Mouse (Mus musculus) c-Kit-positive CD71-positive TER-119-negative erythroid progenitor cells, embryonic 14.5 days (primary cell): ENCODE data around the gene Rab20.
"Not testable (repeated sequence)": the region's sequence is repeated elsewhere in the genome, so short reads cannot be mapped to it uniquely, and the experiment has no call there.

Source experiments
- DNase-seq: peaks from one replicate; pipeline ENCODE4 v3.0.0-alpha.2; 2013; ENCODE audit warnings: low read depth

Gene Rab20

GRCm38 (mm10) chr8:11479591-11479990 lies 1.1 kb upstream of the Rab20 start:
- no peak for DNase-seq

DNA sequence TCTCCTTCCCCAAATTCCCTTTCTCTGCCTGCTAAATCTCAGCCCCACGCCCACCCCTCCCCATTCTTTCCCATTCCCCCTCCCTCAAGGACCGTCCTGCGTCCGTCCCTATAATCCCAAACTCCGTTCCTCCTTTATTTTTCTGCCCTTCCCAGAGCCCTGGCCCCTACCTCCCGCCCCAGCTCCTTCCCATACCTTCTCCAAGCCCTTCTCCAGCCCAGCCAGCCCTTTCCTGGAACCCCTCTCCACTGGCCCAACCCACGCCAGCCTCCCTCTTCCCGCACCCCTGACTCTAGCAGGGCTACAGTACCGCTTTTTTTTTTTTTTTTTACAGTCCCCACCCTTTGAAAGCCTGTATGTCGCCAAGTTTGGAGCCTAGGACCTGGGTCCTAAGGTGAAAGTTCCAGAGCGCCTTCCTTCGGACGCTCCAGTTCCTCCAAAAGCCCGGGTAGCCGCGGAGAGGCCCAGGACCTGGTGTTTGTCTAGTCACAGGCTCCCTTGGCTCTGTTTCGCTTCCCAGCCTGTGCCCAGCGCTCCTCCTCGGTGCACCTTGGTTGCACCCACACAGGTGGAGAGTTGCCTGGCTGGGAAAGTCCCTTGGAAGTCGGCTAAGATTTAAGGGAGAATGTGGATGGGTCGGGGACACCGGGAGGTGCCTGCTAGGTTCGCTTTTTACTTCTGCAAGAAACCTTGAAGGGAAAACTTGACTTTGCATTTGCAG lies 457 bp upstream of the Rab20 start:
- no peak for DNase-seq

- no peak for DNase-seq
Measured at GRCm38 (mm10) chr8:11477178-11477553, 1.3 kb downstream of the Rab20 start.

GRCm38 (mm10) chr8:11476338-11477177 lies 2.0 kb downstream of the Rab20 start:
- no peak for DNase-seq

DNA sequence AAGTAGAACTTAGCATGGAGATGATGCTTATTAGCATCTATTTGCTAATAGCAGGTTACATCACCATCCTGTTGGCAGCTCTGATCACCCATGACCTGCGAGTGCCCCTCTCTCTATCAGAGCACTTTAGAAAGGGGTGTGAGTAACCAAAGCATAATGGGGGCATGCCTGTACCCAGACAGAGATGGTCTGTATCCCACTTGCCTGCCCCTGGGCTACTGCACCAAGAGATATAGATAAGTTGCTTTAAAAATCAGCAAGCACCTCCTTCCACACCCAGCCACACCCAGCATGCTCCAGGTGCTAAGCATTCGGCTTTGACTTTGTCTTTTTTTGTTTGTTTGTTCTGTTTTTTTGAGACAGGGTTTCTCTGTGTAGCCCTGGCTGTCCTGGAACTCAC lies 2.6 kb downstream of the Rab20 start:
- DNase-seq, result no peak

GRCm38 (mm10) chr8:11475397-11475796 lies 3.1 kb downstream of the Rab20 start:
- DNase-seq, result no peak

- DNase-seq, result no peak
Measured at GRCm38 (mm10) chr8:11473072-11473471, 5.4 kb downstream of the Rab20 start.

DNA sequence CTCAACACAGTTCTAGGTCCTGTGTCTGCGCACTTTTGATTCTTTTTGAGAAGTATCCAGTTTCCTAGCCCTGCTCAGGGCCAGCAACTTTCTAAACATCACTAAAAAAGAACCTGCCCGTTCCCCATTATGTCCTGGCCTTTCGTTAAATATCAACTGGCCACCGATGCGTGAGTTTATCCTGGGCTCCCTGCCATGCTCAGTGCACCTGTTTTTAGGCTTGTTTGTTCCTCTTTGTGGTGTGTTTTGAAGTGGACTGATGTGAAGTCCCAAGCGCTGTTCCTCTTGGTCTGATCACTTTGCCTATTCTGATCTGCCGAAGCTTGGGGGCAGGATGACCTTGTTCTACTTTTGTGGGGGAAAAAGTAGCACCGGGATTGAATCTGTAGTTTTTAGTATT lies 7.2 kb downstream of the Rab20 start:
- no peak for DNase-seq

DNA sequence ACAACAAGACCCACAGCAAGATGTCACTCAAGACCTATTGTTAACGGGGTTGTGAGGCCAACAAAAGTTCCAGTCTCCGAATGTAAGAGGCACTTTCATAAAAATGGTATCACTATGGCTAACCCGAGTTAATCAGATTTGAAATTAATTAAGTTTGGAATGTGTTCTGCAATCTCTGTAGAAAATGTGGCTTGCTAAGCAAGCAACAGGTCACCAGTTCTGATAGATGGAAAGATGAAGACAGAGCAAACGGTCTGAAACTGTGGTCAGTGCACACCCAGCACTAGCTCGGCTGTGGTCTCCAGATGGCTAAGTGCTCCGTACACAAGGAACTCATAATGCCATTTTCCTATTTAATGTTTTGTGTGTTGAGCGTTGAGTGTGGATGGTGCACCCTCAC lies 7.8 kb downstream of the Rab20 start:
- DNase-seq, result no peak

DNA sequence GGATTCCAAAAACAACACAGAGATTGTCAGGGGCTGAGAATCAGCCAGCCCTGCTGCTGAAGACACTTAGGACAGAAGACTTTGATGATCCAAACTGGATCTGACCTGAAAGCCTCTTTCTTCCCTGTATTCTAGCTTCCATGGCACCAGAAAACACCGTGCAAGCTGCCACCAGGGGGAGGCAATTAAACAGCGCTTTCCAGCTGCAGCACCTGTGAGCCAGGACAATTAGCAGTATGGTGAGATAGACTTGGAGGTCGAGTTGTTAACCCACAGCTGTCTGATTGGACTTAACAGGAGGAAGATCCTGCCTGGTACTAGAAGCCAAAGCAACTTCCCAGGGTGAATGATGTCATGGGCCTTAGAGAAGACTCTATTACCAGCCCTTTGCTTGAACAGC lies 9.4 kb downstream of the Rab20 start:
- no peak for DNase-seq

- not testable (repeated sequence) for DNase-seq
Measured at GRCm38 (mm10) chr8:11466528-11466927, 12.0 kb downstream of the Rab20 start.

- no peak for DNase-seq
Measured at GRCm38 (mm10) chr8:11465619-11466018, 12.9 kb downstream of the Rab20 start.

- no peak for DNase-seq
Measured at GRCm38 (mm10) chr8:11464707-11464964, 13.9 kb downstream of the Rab20 start.

DNA sequence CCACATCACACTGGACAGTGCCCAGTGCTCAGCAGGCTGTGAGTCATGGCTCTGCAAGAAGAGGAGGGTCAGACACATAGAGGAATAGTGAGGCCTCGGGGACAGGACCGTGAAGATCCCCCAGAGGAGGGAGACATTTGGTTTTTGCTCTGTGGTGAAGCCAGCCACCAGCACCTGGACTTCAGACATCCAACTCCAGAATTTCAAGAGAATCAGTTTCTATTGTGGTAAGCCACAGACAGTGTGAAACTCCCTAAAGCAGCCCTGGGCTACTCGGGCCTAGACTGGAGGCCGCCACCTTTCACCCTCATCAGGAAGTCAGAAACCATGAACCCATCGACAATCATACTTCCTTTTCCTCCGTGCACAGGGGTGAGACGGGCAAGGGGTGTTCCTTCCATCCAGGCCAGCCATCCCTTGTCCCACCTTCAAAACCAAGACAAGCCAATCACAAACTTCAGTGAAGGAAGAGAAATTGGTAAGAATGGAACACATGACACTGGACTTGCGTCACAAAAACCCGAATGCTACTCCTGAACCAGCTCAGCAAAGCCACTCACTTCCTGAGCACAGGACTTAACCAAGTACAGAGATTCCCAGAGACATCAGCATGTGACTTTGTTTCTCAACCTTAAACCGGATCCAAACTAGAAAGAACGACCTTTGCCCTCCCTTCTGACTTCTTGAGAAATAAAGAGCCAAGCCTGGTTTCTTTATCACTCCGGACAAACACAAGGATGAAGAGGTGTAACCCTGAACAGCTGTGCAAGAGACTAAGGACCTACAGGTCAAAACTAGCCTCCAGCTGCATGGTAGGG lies 14.4 kb downstream of the Rab20 start:
- DNase-seq, result no peak

- no peak for DNase-seq
Measured at GRCm38 (mm10) chr8:11463541-11463888, 15.0 kb downstream of the Rab20 start.

DNA sequence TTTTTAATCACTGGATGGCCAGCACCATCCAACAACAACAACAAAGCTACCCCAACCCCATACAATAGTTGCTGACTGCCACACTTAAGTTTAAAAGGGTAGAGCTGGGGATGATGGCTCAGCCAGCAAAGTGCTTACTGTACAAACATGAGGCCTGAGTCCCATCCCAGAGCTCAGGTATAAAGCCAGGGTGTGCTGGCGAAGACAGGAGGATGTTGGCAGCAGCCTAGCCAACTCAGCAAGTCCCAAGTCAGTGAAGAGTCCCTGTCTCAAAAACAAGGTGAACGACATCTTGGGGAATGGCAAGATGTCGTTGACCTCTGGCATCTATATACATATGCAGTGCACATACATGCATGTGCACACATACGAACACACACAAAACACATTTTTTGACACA lies 15.9 kb downstream of the Rab20 start:
- no peak for DNase-seq

DNA sequence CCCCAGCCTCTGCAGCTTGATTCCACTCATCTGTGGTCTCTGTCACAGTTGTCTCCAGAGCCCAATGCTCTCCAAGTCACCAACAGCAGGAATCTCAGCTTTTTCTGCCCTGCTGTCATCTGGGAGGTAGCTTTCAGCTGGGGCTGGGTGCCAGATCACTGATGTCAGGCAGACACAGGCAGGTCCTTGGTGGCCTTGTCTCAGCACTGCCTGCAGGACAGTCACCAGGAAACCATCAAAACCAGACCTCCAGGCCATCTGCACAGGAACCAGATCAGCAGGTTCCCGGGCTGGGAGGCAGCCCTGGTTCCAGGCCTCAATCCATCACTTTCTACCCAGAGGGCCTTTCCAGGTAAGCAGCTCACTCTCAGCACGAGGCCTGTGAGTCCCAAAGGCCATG lies 16.7 kb downstream of the Rab20 start:
- DNase-seq, result no peak

DNA sequence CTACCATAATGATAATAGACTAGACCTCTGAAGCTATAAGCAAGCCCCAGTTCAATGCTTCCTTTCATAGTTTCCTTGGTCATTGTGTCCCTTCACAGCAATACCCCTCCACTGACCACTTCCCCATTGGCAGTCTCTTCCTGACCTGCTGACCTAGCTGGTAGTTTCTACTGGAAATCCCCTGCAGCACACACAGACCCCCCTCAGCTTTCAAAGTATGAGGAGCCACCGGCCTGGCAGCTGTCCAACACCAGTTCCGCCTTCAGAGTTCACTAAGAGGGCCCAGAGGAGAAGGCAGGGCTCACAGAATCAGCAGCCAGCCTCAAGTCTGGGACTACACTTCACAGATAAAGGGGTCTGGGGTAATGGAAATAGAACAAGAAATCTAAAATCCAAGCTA lies 17.6 kb downstream of the Rab20 start:
- no peak for DNase-seq

GRCm38 (mm10) chr8:11459016-11459415 lies 19.5 kb downstream of the Rab20 start:
- no peak for DNase-seq

DNA sequence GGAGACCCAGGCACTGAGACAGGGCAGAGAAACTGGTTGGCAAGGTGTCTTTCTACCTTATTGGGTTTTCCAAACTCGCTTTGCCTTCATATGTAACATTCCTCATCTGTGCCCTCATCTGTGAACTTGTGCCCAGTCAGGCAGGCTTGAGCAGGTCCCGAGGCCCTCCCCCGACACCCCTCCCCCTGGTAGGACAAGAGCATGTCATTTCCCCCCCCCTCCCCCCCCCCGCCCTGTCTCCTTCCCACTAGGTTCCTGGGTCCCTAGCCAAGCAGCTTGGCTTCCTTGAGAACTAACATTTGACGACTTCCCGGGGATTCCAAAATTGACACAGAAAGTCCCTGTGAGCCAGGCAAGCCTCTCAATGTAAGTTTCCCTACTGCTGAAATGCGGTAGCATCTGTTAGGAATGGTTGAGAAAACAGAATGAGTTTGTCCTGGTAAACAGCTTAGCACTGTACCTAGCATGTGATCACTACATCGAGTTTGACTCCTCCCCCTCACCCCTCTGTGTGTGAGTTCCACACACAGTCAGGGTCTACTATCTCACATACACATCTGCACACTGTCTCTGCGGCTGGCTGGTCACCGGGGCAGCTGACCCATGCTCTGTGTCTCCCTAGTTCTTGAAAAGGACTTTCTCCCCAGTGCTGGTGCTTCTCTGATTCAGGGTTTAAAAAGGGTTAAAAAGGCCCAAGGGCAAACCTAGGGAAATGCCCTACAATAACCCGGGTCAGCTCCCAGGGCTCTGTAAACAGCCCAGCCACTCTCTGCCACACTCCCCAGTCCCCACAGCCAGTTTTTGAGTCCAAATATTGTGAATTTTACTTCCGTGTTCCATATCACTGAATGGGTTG lies 20.3 kb downstream of the Rab20 start:
- no peak for DNase-seq

- DNase-seq, result no peak
Measured at GRCm38 (mm10) chr8:11457278-11457677, 21.2 kb downstream of the Rab20 start.

GRCm38 (mm10) chr8:11454228-11454627 lies 24.3 kb downstream of the Rab20 start:
- DNase-seq, result no peak
